Mouse (Mus musculus) MEL (cell line): ENCODE measurements around the gene Sox6. TPM values are rescaled to one million over a fixed set of nuclear protein-coding genes. Genes with fewer than 3 reads are reported as not detected.

Source experiments
- DNase-seq: peaks from one replicate; pipeline ENCODE4 v3.0.0; 2011; ENCODE audit warnings: low read depth, low spot score
- H3K27ac ChIP-seq: 2 replicates; pipeline ENCODE4 v1.5.1; 2012; ENCODE audit warnings: low read depth, mild to moderate bottlenecking, control low read depth, low read length, moderate library complexity; ENCODE audit not compliant: control insufficient read depth
- H3K27me3 ChIP-seq, 2 experiments: fragments of 150-350 bp in 1 of 2; sonication (generic) in 1 of 2; 2 replicates each; pipeline ENCODE4 v1.6.1; 2012; ENCODE audit warnings: low read length in 2 of 2, mild to moderate bottlenecking in 2 of 2, improper control_type of control experiment in 1 of 2, moderate library complexity in 1 of 2; ENCODE audit not compliant: insufficient read depth in 2 of 2, control insufficient read depth in 1 of 2
- H3K36me3 ChIP-seq, 2 experiments: 2 replicates each; pipeline ENCODE4 v1.6.1; 2012 to 2014; ENCODE audit warnings: low read length in 2 of 2, improper control_type of control experiment in 1 of 2, inconsistent platforms in 1 of 2, mild to moderate bottlenecking in 1 of 2; ENCODE audit not compliant: insufficient read depth in 2 of 2, control insufficient read depth in 1 of 2
- H3K4me1 ChIP-seq, 2 experiments: fragments of 150-350 bp in 1 of 2; sonication (generic) in 1 of 2; 2 replicates each; pipeline ENCODE4 v1.6.1; 2012; ENCODE audit warnings: low read length in 2 of 2, improper control_type of control experiment in 1 of 2, mild to moderate bottlenecking in 1 of 2; ENCODE audit not compliant: insufficient read depth in 2 of 2, control insufficient read depth in 1 of 2
- H3K4me3 ChIP-seq, 2 experiments: fragments of 150-350 bp in 1 of 2; sonication (generic) in 1 of 2; 2 replicates each; pipeline ENCODE4 v1.5.1; 2012; ENCODE audit warnings: low read depth in 2 of 2, low read length in 2 of 2, mild to moderate bottlenecking in 2 of 2, moderate library complexity in 2 of 2, control low read depth in 1 of 2, improper control_type of control experiment in 1 of 2; ENCODE audit not compliant: control insufficient read depth in 1 of 2, insufficient read depth in 1 of 2
- H3K79me2 ChIP-seq: 2 replicates; pipeline ENCODE4 v1.6.1; 2012; ENCODE audit warnings: mild to moderate bottlenecking, low read length, moderate library complexity; ENCODE audit not compliant: control insufficient read depth, poor library complexity, insufficient read depth
- H3K9ac ChIP-seq: 2 replicates; pipeline ENCODE4 v1.6.1; 2012; ENCODE audit warnings: low read depth, mild to moderate bottlenecking, control low read depth, low read length, moderate library complexity; ENCODE audit not compliant: control insufficient read depth, poor library complexity, severe bottlenecking
- H3K9me3 ChIP-seq: fragments of 150-350 bp; sonication (generic); replicated peaks from 2 replicates; pipeline ENCODE4 v1.6.1; 2012; ENCODE audit warnings: mild to moderate bottlenecking, low read length, improper control_type of control experiment, moderate library complexity; ENCODE audit not compliant: insufficient read depth
- BHLHE40 ChIP-seq: IDR thresholded peaks from 2 replicates; pipeline ENCODE4 v1.6.1; 2012; ENCODE audit warnings: low read depth, mild to moderate bottlenecking, inconsistent platforms, low read length, improper control_type of control experiment, borderline replicate concordance
- CHD1 ChIP-seq: IDR thresholded peaks from 2 replicates; pipeline ENCODE4 v1.6.1; 2012; ENCODE audit warnings: low read depth, mild to moderate bottlenecking, inconsistent platforms, low read length, improper control_type of control experiment
- CHD2 ChIP-seq: IDR thresholded peaks from 2 replicates; pipeline ENCODE4 v1.6.1; 2011; ENCODE audit warnings: low read length, improper control_type of control experiment
- EP300 ChIP-seq, 2 experiments: IDR thresholded peaks; 2 replicates each; pipeline ENCODE4 v1.6.1; 2011; ENCODE audit warnings: improper control_type of control experiment in 2 of 2, low read length in 2 of 2, low read depth in 1 of 2, mild to moderate bottlenecking in 1 of 2
- ETS1 ChIP-seq: IDR thresholded peaks from 2 replicates; pipeline ENCODE4 v1.6.1; 2012; ENCODE audit warnings: low read depth, mild to moderate bottlenecking, inconsistent platforms, low read length, improper control_type of control experiment, moderate library complexity
- GATA1 ChIP-seq: IDR thresholded peaks from 2 replicates; pipeline ENCODE4 v1.6.1; 2011; ENCODE audit warnings: low read depth, low read length, improper control_type of control experiment
- HCFC1 ChIP-seq: IDR thresholded peaks from 2 replicates; pipeline ENCODE4 v1.6.1; 2012; ENCODE audit warnings: low read depth, mild to moderate bottlenecking, inconsistent platforms, low read length, improper control_type of control experiment, moderate library complexity
- KAT2A ChIP-seq: conservative IDR thresholded peaks from 2 replicates; pipeline ENCODE4 v1.6.1; 2012; ENCODE audit warnings: low read depth, low read length, improper control_type of control experiment, inconsistent platforms
- MXI1 ChIP-seq: IDR thresholded peaks from 2 replicates; pipeline ENCODE4 v1.6.1; 2011; ENCODE audit warnings: mild to moderate bottlenecking, low read depth, low read length, improper control_type of control experiment
- NELFE ChIP-seq: IDR thresholded peaks from 2 replicates; pipeline ENCODE4 v1.6.1; 2011; ENCODE audit warnings: low read depth, low read length, improper control_type of control experiment
- NRF1 ChIP-seq: IDR thresholded peaks from 2 replicates; pipeline ENCODE4 v1.6.1; 2014; ENCODE audit warnings: low read depth, mild to moderate bottlenecking, inconsistent platforms, low read length, improper control_type of control experiment, moderate library complexity; ENCODE audit not compliant: poor library complexity, insufficient read depth, severe bottlenecking
- POLR2A ChIP-seq, 2 experiments: IDR thresholded peaks; 2 replicates each; pipeline ENCODE4 v1.6.1; 2011 to 2012; ENCODE audit warnings: low read length in 2 of 2, mild to moderate bottlenecking in 2 of 2, control low read depth in 1 of 2, improper control_type of control experiment in 1 of 2, low read depth in 1 of 2, moderate library complexity in 1 of 2; ENCODE audit not compliant: control insufficient read depth in 1 of 2, insufficient read depth in 1 of 2, poor library complexity in 1 of 2
- SIN3A ChIP-seq: IDR thresholded peaks from 2 replicates; pipeline ENCODE4 v1.6.1; 2012; ENCODE audit warnings: low read length, improper control_type of control experiment, inconsistent platforms
- TBP ChIP-seq: IDR thresholded peaks from 2 replicates; pipeline ENCODE4 v1.8.0; 2011; ENCODE audit warnings: low read depth, low read length, improper control_type of control experiment
- UBTF ChIP-seq: IDR thresholded peaks from 2 replicates; pipeline ENCODE4 v1.6.1; 2012; ENCODE audit warnings: low read depth, mild to moderate bottlenecking, inconsistent platforms, low read length, improper control_type of control experiment, moderate library complexity, borderline replicate concordance; ENCODE audit not compliant: insufficient read depth
- USF2 ChIP-seq, 2 experiments: IDR thresholded peaks; 2 replicates each; pipeline ENCODE4 v1.6.1; 2011 to 2012; ENCODE audit warnings: improper control_type of control experiment in 2 of 2, low read length in 2 of 2, borderline replicate concordance in 1 of 2, inconsistent platforms in 1 of 2, low read depth in 1 of 2, mild to moderate bottlenecking in 1 of 2; ENCODE audit not compliant: insufficient read depth in 1 of 2
- ZNF384 ChIP-seq: IDR thresholded peaks from 2 replicates; pipeline ENCODE4 v1.6.1; 2012; ENCODE audit warnings: low read depth, mild to moderate bottlenecking, inconsistent platforms, low read length, improper control_type of control experiment
- polyA plus RNA-seq, 2 experiments: library from polyadenylated mRNA; stranded (reverse) in 1 of 2; unstranded in 1 of 2; fragments of >175 nt in 1 of 2; fragments of >200 nt in 1 of 2; gene quantifications; 2 replicates each; pipeline versions ENCODE4 v1.2.1 to v1.2.4; 2012; ENCODE audit warnings: low replicate concordance in 2 of 2, low read depth in 1 of 2; ENCODE audit not compliant: insufficient read length in 2 of 2, insufficient read depth in 1 of 2, missing spikeins in 1 of 2
- total RNA-seq: library from RNA; depleted of rRNA; stranded (reverse); fragments of 300-350 nt; gene quantifications from 2 replicates; pipeline ENCODE4 v1.2.3, GENCODE M21; 2012

Gene Sox6
- total and polyA plus RNA-seq, 3 experiments: 2.6 to 4.6 TPM; not detected in 1

- no peak overlapping the region for H3K9ac ChIP-seq
- H3K4me1 ChIP-seq: peaks cover 7 to 16% of the 10 kb centered on the region in 2 experiments
- DNase-seq: no peak
Observed at GRCm38 (mm10) chr7:115829260-115829659, 209.3 kb downstream of the Sox6 start.

GRCm38 (mm10) chr7:115825295-115825694, 213.3 kb downstream of the Sox6 start:
- Histone ChIP-seq H3K9me3 (no peaks in the 10 kb centered on the region), H3K27ac (no peak overlapping the region), H3K27me3 (no peaks in the 10 kb centered on the region), H3K36me3 (peaks cover 0 to 6% of the 10 kb centered on the region in 2 experiments; a peak in 2 of 4 replicates), H3K4me3 (no peak overlapping the region), H3K4me1 (peaks cover 3 to 7% of the 10 kb centered on the region in 2 experiments), H3K79me2 (no peaks in the 10 kb centered on the region), H3K9ac (no peak overlapping the region)
- DNase-seq: no peak
- TF ChIP-seq UBTF (no peak), TBP (no peak), ETS1 (no peak), USF2 (IDR thresholded peaks at IDR 0.05; ENCODE audit: borderline replicate concordance in 1 of 2, insufficient read depth in 1 of 2, low read depth in 1 of 2, low read length in 2 of 2) (no peak), NRF1 (no peak)

More at GRCm38 (mm10) chr7:115829260-115829659, 209.3 kb downstream of the Sox6 start:
- peaks cover 0 to 16% of the 10 kb centered on the region in 2 experiments; a peak in 2 of 4 replicates for H3K36me3 ChIP-seq
- no peaks in the 10 kb centered on the region for H3K27me3 ChIP-seq
- H3K9me3 ChIP-seq: no peaks in the 10 kb centered on the region
- H3K27ac ChIP-seq: no peak overlapping the region
- TF ChIP-seq POLR2A (IDR thresholded peaks at IDR 0.05; ENCODE audit: control insufficient read depth in 1 of 2, insufficient read depth in 1 of 2, low read depth in 1 of 2, low read length in 2 of 2, poor library complexity in 1 of 2): no peak
- no peak for TF ChIP-seq NELFE
- no peak for TF ChIP-seq CHD1
- no peak for TF ChIP-seq BHLHE40
- TF ChIP-seq KAT2A: no peak
- TF ChIP-seq SIN3A: no peak
- TF ChIP-seq HCFC1: no peak
- no peak for TF ChIP-seq CHD2
- no peak for TF ChIP-seq GATA1
- no peak for TF ChIP-seq EP300 (IDR thresholded peaks at IDR 0.05; ENCODE audit: low read depth in 1 of 2, low read length in 2 of 2)
- no peak for TF ChIP-seq ETS1
- no peak for TF ChIP-seq MXI1
- TF ChIP-seq USF2 (IDR thresholded peaks at IDR 0.05; ENCODE audit: borderline replicate concordance in 1 of 2, insufficient read depth in 1 of 2, low read depth in 1 of 2, low read length in 2 of 2): no peak
- TF ChIP-seq TBP: no peak
- no peak for TF ChIP-seq ZNF384
- TF ChIP-seq, all 39 proteins: peak for 0
- H3K79me2 ChIP-seq: no peaks in the 10 kb centered on the region
- no peak overlapping the region for H3K4me3 ChIP-seq
